Mouse (Mus musculus) hindbrain, embryonic 14.5 days (tissue): ENCODE measurements around the gene Smarca4. TPM values are rescaled to one million over a fixed set of nuclear protein-coding genes. Genes with fewer than 3 reads are reported as not detected.

ENCODE experiments used
- ATAC-seq: fragments of 200-750 bp; cut with Nextera tagmentation; 2 replicates; pipeline ENCODE4 v1.8.0; 2017; ENCODE audit warnings: moderate number of reproducible peaks, mild to moderate bottlenecking, moderate TSS enrichment, moderate library complexity; ENCODE audit not compliant: low FRiP score
- DNase-seq: peaks from one replicate; pipeline ENCODE4 v3.0.0-alpha.2; 2015; ENCODE audit warnings: low spot score
- H3K27ac ChIP-seq: fragments of 300-500 bp; sonication (generic); 2 replicates; pipeline ENCODE4 v1.5.1; 2014; ENCODE audit warnings: mild to moderate bottlenecking, moderate library complexity
- H3K27me3 ChIP-seq: fragments of 300-500 bp; sonication (generic); 2 replicates; pipeline ENCODE4 v1.6.1; 2014; ENCODE audit warnings: mild to moderate bottlenecking, low read length, mixed read lengths; ENCODE audit not compliant: control insufficient read depth, insufficient read depth
- H3K36me3 ChIP-seq: fragments of 300-500 bp; sonication (generic); replicated peaks from 2 replicates; pipeline ENCODE4 v1.6.1; 2014; ENCODE audit not compliant: control insufficient read depth, insufficient read depth
- H3K4me1 ChIP-seq: fragments of 300-500 bp; sonication (generic); replicated peaks from 2 replicates; pipeline ENCODE4 v1.6.1; 2014; ENCODE audit warnings: antibody characterized with exemption, low read length, mixed read lengths; ENCODE audit not compliant: control insufficient read depth, insufficient read depth
- H3K4me2 ChIP-seq: fragments of 300-500 bp; sonication (generic); replicated peaks from 2 replicates; pipeline ENCODE4 v1.6.1; 2014; ENCODE audit warnings: mild to moderate bottlenecking, moderate library complexity
- H3K4me3 ChIP-seq: fragments of 300-500 bp; sonication (generic); replicated peaks from 2 replicates; pipeline ENCODE4 v1.5.1; 2014; ENCODE audit warnings: mild to moderate bottlenecking, low read length
- H3K9ac ChIP-seq: fragments of 300-500 bp; sonication (generic); 2 replicates; pipeline ENCODE4 v1.6.1; 2014
- H3K9me3 ChIP-seq: fragments of 300-500 bp; sonication (generic); 2 replicates; pipeline ENCODE4 v1.6.1; 2016; ENCODE audit warnings: low read length; ENCODE audit not compliant: control insufficient read depth
- WGBS: fragments of 180-500 bp; shearing (Covaris S2); extraction: QIAGEN DNeasy Blood & Tissue Kit; methylation state at CpG from one replicate; pipeline ENCODE4 v1.1.7; 2014; 5-methylcytosine and 5-hydroxymethylcytosine counted together
- polyA plus RNA-seq: library from polyadenylated mRNA; unstranded; fragments of >200 nt; fragmentation: Nextera tagmentation; extraction: Ambion mirVana; gene quantifications from 2 replicates; pipeline ENCODE4 v1.2.1, GENCODE M21; 2014

The Smarca4 gene
- polyA plus RNA-seq, 1 experiment from 2014 or later: 138 TPM

- Histone ChIP-seq H3K27ac (no peak overlapping the region), H3K36me3 (no peaks in the 10 kb centered on the region), H3K9ac (no peak overlapping the region), H3K9me3 (no peaks in the 10 kb centered on the region), H3K4me2 (no peak overlapping the region), H3K4me1 (no peaks in the 10 kb centered on the region), H3K4me3 (no peak overlapping the region), H3K27me3 (no peaks in the 10 kb centered on the region)
- ATAC-seq (no peak), DNase-seq (no peak)
- 89% methylated on average over 2 of the region's 2 CpGs for WGBS
Measured at GRCm38 (mm10) chr9:21717015-21717414, 101.0 kb downstream of the Smarca4 start.

GRCm38 (mm10) chr9:21721036-21721435, 105.1 kb downstream of the Smarca4 start:
- H3K4me1 ChIP-seq: peaks cover 13% of the 10 kb centered on the region
- H3K27me3 ChIP-seq: no peaks in the 10 kb centered on the region
- H3K4me3 ChIP-seq: no peak overlapping the region
- 84% methylated on average over 2 of the region's 2 CpGs for WGBS
- DNase-seq (no peak), ATAC-seq (no peak)
- no peak overlapping the region for H3K4me2 ChIP-seq
- no peaks in the 10 kb centered on the region for H3K9me3 ChIP-seq
- H3K36me3 ChIP-seq: no peaks in the 10 kb centered on the region
- H3K27ac ChIP-seq: no peak overlapping the region
- H3K9ac ChIP-seq: no peak overlapping the region

GRCm38 (mm10) chr9:21723377-21724146, 107.6 kb downstream of the Smarca4 start, which contains the start of gene Ldlr:
TSS of gene Ldlr (plus strand) at chr9:21723483.
- peaks cover 19% of the 10 kb centered on the region for H3K4me1 ChIP-seq
- H3K27me3 ChIP-seq: no peaks in the 10 kb centered on the region
- H3K36me3 ChIP-seq: 0 out of 2 replicates have a peak, but pooled peaks cover 3% of the 10 kb centered on the region
- WGBS: under 1% methylated on average over 47 of the region's 47 CpGs
- peak within 1 kb of the TSS; percentile 71 for H3K4me2 ChIP-seq
- DNase-seq: peak; percentile 87
- peak within 1 kb of the TSS; percentile 69 for H3K9ac ChIP-seq
- H3K27ac ChIP-seq: peak within 1 kb of the TSS; percentile 88
- H3K9me3 ChIP-seq: no peaks in the 10 kb centered on the region
- peak within 1 kb of the TSS; percentile 75 for H3K4me3 ChIP-seq
- peak; percentile 80 for ATAC-seq

GRCm38 (mm10) chr9:21724147-21724536, 108.2 kb downstream of the Smarca4 start:
- DNase-seq: peak; percentile 90
- Histone ChIP-seq H3K9ac (peak overlapping the region; percentile 69), H3K4me3 (peak overlapping the region; percentile 75), H3K4me1 (peaks cover 19% of the 10 kb centered on the region), H3K27me3 (no peaks in the 10 kb centered on the region), H3K27ac (peak overlapping the region; percentile 88), H3K4me2 (peak overlapping the region; percentile 71), H3K9me3 (no peaks in the 10 kb centered on the region), H3K36me3 (0 out of 2 replicates have a peak, but pooled peaks cover 3% of the 10 kb centered on the region)
- ATAC-seq: peak; percentile 95
- WGBS: 0% methylated on average over 18 of the region's 18 CpGs

- H3K27ac ChIP-seq: peak overlapping the region; percentile 7; the same call in 1 of the 2 replicates
- peak overlapping the region; percentile 71 for H3K4me2 ChIP-seq
- peak overlapping the region; percentile 16; the same call in 1 of the 2 replicates for H3K9ac ChIP-seq
- peak overlapping the region; percentile 75 for H3K4me3 ChIP-seq
- no peaks in the 10 kb centered on the region for H3K27me3 ChIP-seq
- DNase-seq (no peak), ATAC-seq (no peak)
- H3K4me1 ChIP-seq: peaks cover 19% of the 10 kb centered on the region
- H3K9me3 ChIP-seq: no peaks in the 10 kb centered on the region
- WGBS: 85% methylated on average over 23 of the region's 23 CpGs
- 0 out of 2 replicates have a peak, but pooled peaks cover 4% of the 10 kb centered on the region for H3K36me3 ChIP-seq
Measured at GRCm38 (mm10) chr9:21725224-21726121, 109.5 kb downstream of the Smarca4 start.

GRCm38 (mm10) chr9:21726218-21726975, 110.4 kb downstream of the Smarca4 start:
- H3K36me3 ChIP-seq: 0 out of 2 replicates have a peak, but pooled peaks cover 6% of the 10 kb centered on the region
- 71% methylated on average over 14 of the region's 14 CpGs for WGBS
- no peaks in the 10 kb centered on the region for H3K27me3 ChIP-seq
- peak overlapping the region; percentile 71 for H3K4me2 ChIP-seq
- no peak for DNase-seq
- H3K27ac ChIP-seq: peak overlapping the region; percentile 7; the same call in 1 of the 2 replicates
- peaks cover 19% of the 10 kb centered on the region for H3K4me1 ChIP-seq
- H3K9me3 ChIP-seq: no peaks in the 10 kb centered on the region
- no peak for ATAC-seq
- peak overlapping the region; percentile 16; the same call in 1 of the 2 replicates for H3K9ac ChIP-seq
- H3K4me3 ChIP-seq: no peak overlapping the region

- ATAC-seq: no peak
- no peaks in the 10 kb centered on the region for H3K27me3 ChIP-seq
- WGBS: 92% methylated on average over 10 of the region's 10 CpGs
Measured at GRCm38 (mm10) chr9:21728261-21728832, 112.4 kb downstream of the Smarca4 start.

GRCm38 (mm10) chr9:21729264-21729663, 113.3 kb downstream of the Smarca4 start:
- WGBS: 90% methylated on average over 7 of the region's 7 CpGs
- DNase-seq (no peak), ATAC-seq (no peak)
- peaks cover 19% of the 10 kb centered on the region for H3K4me1 ChIP-seq
- H3K4me3 ChIP-seq: no peak overlapping the region
- H3K9ac ChIP-seq: no peak overlapping the region
- H3K4me2 ChIP-seq: no peak overlapping the region
- peaks cover 34% of the 10 kb centered on the region for H3K36me3 ChIP-seq
- H3K27me3 ChIP-seq: no peaks in the 10 kb centered on the region
- no peak overlapping the region for H3K27ac ChIP-seq
- H3K9me3 ChIP-seq: no peaks in the 10 kb centered on the region

More at GRCm38 (mm10) chr9:21728261-21728832, 112.4 kb downstream of the Smarca4 start:
- no peak for DNase-seq
- H3K27ac ChIP-seq: no peak overlapping the region
- H3K4me2 ChIP-seq: no peak overlapping the region
- H3K9ac ChIP-seq: no peak overlapping the region
- H3K4me1 ChIP-seq: peaks cover 19% of the 10 kb centered on the region
- peaks cover 25% of the 10 kb centered on the region for H3K36me3 ChIP-seq
- H3K4me3 ChIP-seq: no peak overlapping the region
- no peaks in the 10 kb centered on the region for H3K9me3 ChIP-seq
